ENCODE assay signal across 15 mouse cellular contexts in genomic region chr4:104385272-104385671, GRCm38 (mm10).
DNase-seq lines count a peak whose midpoint lies in the region; ATAC-seq lines count a peak whose summit lies in the region.
"Had no signal": no experiment of that assay in that cellular context is flagged by ENCODE, and none has a peak within 500 bp of the region (broad histone marks: within the 10 kb centered on the region; RNA-seq: fewer than 3 reads in every experiment).

No protein-coding gene starts in this region.

- peak; percentile 11 to 18 for DNase-seq in heart, postnatal 10 days
- no peak for DNase-seq in heart, embryonic 10.5 days (ENCODE audit: low spot score)
- peak; percentile 39 for DNase-seq in R1 (ENCODE audit: low read depth, low spot score)
- no peak for DNase-seq in intestine, embryonic 14.5 days (ENCODE audit: low spot score)
- DNase-seq in kidney, postnatal 14 days = peak; percentile 71
- DNase-seq in gastrocnemius, postnatal 14 days = no peak
- no peak for DNase-seq in adrenal gland, postnatal 25 days
- DNase-seq in frontal cortex, postnatal 25 days (ENCODE audit: low spot score in 2 of 2) = no peak
- DNase-seq: gastrocnemius, postnatal 36 days; lung, postnatal 10 days had no signal

- H3K9ac ChIP-seq in intestine, embryonic 14.5 days (ENCODE audit: low read length) = no peak overlapping the region
- H3K9ac ChIP-seq: hindbrain, embryonic 12.5 days; liver, embryonic 14.5 days had no signal

- WGBS in heart, embryonic 10.5 days = 62% methylated on average over 5 of the region's 5 CpGs
- WGBS in intestine, embryonic 14.5 days = 21% methylated on average over 5 of the region's 5 CpGs

- no peak overlapping the region for H3K4me3 ChIP-seq in heart, embryonic 10.5 days
- no peak overlapping the region for H3K4me3 ChIP-seq in intestine, embryonic 14.5 days (ENCODE audit: low read depth, low read length)
- H3K4me3 ChIP-seq: hindbrain, embryonic 12.5 days; myocyte had no signal

- intact Hi-C loops in heart, postnatal 10 days (cut with DNase I) = no loop called here
- intact Hi-C loops in gastrocnemius, postnatal 14 days (cut with DNase I; ENCODE audit: low total_unique reads) = no loop called here

- H3K4me1 ChIP-seq in heart, embryonic 10.5 days = no peaks in the 10 kb centered on the region
- no peaks in the 10 kb centered on the region for H3K4me1 ChIP-seq in intestine, embryonic 14.5 days (replicated peaks; ENCODE audit: control insufficient read depth, insufficient read depth, low read length)

- no peaks in the 10 kb centered on the region for H3K9me3 ChIP-seq in heart, embryonic 10.5 days
- no peaks in the 10 kb centered on the region for H3K9me3 ChIP-seq in intestine, embryonic 14.5 days (ENCODE audit: control insufficient read depth, low read length)
- H3K9me3 ChIP-seq: hindbrain, embryonic 12.5 days had no signal

- no peak overlapping the region for H3K27ac ChIP-seq in heart, embryonic 10.5 days
- H3K27ac ChIP-seq in intestine, embryonic 14.5 days (ENCODE audit: low read depth) = 0 out of 2 replicates have a peak overlapping the region, but pooled peaks have one; percentile 3
- H3K27ac ChIP-seq: hindbrain, embryonic 12.5 days; liver, embryonic 14.5 days had no signal

- no peaks in the 10 kb centered on the region for H3K27me3 ChIP-seq in heart, embryonic 10.5 days (ENCODE audit: insufficient read depth, poor library complexity, severe bottlenecking)
- H3K27me3 ChIP-seq in intestine, embryonic 14.5 days (replicated peaks; ENCODE audit: control insufficient read depth, insufficient read depth, low read length) = no peaks in the 10 kb centered on the region
- H3K27me3 ChIP-seq: hindbrain, embryonic 12.5 days had no signal

- no peaks in the 10 kb centered on the region for H3K36me3 ChIP-seq in heart, embryonic 10.5 days
- no peaks in the 10 kb centered on the region for H3K36me3 ChIP-seq in intestine, embryonic 14.5 days (ENCODE audit: control insufficient read depth, insufficient read depth, low read length)
- H3K36me3 ChIP-seq: G1E; hindbrain, embryonic 12.5 days had no signal

- ATAC-seq in intestine, embryonic 14.5 days (replicated peaks; ENCODE audit: low FRiP score, low TSS enrichment, low read depth) = no peak
- ATAC-seq: activated CD4-positive, CD25-positive, alpha-beta regulatory T cell, adult 4 months had no signal

- H3K4me2 ChIP-seq in intestine, embryonic 14.5 days (ENCODE audit: low read length) = peak overlapping the region; percentile 27
- H3K4me2 ChIP-seq: hindbrain, embryonic 12.5 days had no signal

Comparison
In these comparisons a context has a peak if more than half of its experiments do, and no peak if none do; other contexts are left out.
1. DNase-seq: peak in heart, postnatal 10 days (2 of 2), R1 (single experiment) and kidney, postnatal 14 days (single experiment); none in heart, embryonic 10.5 days (single experiment), intestine, embryonic 14.5 days (single experiment), gastrocnemius, postnatal 14 days (single experiment), adrenal gland, postnatal 25 days (single experiment) and frontal cortex, postnatal 25 days (0 of 2).